Mouse (Mus musculus): ENCODE measurements around the gene Muc13.

Gene Muc13

GRCm38 (mm10) chr16:33863208-33863751 is 69.4 kb downstream of the Muc13 start:
- DNase-seq (ENCODE audit: low read depth, low spot score) = no peak

Data from brain, embryonic 18.5 days (tissue).